Mouse (Mus musculus): Measurements from ENCODE around the gene Dgki.

DNA sequence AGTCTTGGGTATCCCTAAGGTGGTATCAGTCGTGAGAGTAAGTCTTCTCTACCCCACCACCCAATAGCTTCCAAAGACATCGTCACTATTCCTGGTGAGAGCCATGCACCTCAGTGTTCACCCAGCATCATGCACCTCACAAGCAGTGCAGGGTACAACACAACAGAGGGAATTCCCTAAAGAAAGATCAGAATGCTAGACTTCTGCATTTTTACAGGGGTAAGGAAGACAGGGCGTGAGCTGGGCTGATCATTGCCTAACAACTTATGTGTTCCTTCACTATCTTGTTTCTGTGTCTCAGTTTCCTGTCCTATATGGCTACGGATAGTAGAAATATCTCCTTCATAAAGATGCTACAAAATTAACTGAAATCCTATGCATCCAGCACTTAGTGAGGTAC is 13.8 kb downstream of the Dgki start:
- TF ChIP-seq MXI1 (IDR thresholded peaks at IDR 0.05; ENCODE audit: low read depth, low read length) (no peak), SIN3A (IDR thresholded peaks at IDR 0.05; ENCODE audit: low read length) (no peak), NRF1 (IDR thresholded peaks at IDR 0.05; ENCODE audit: low read depth, low read length) (no peak)

Data from CH12.LX (cell line).